Comparison of ENCODE assay signal across 10 mouse cellular contexts in the genomic region with DNA sequence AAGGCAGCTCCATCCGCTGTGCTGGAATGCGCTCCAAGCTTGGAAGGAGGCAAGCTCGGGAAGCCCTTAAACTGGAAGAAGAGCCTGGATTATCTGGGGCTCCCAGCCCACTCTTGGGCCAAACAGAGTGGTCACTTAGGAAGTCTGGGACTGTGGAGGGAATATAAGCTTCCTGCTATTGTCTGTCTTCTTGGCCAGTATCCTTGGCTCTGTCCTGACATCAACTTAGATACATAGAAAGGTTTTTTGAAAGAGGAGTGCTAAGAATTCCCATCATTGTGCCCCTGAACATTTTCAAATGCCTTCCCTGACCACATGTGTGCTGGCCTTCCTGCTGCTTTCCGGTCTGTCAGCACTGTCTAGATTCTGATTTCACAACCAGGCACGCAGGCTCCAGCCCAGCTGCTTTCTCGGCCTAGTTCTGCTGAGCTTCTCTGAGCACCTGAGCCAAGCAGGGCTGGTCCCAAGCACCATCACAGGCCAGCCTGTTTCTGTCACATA. TPM values are rescaled to one million over a fixed set of nuclear protein-coding genes. Genes with fewer than 3 reads are reported as not detected.
A peak's percentile ranks its signal among the peaks of the same experiment; 100 is the strongest.
DNase-seq lines count a peak whose midpoint lies in the region; ATAC-seq lines count a peak whose summit lies in the region.
"Had no signal": no experiment of that assay in that cellular context is flagged by ENCODE, and none has a peak within 500 bp of the region (broad histone marks: within the 10 kb centered on the region; RNA-seq: fewer than 3 reads in every experiment).

No protein-coding gene starts in this region.

- H3K4me2 ChIP-seq in hindbrain, embryonic 12.5 days (replicated peaks) = no peak overlapping the region
- H3K4me2 ChIP-seq in hindbrain, embryonic 14.5 days (replicated peaks) = no peak overlapping the region
- H3K4me2 ChIP-seq in heart, embryonic 12.5 days = peak overlapping the region; percentile 98
- H3K4me2 ChIP-seq in lung, embryonic 16.5 days (ENCODE audit: low read depth, low read length) = no peak overlapping the region

- H3K9me3 ChIP-seq in hindbrain, embryonic 12.5 days (replicated peaks) = no peaks in the 10 kb centered on the region
- no peaks in the 10 kb centered on the region for H3K9me3 ChIP-seq in hindbrain, embryonic 14.5 days (ENCODE audit: control insufficient read depth, low read length)
- no peaks in the 10 kb centered on the region for H3K9me3 ChIP-seq in heart, embryonic 12.5 days (replicated peaks)
- H3K9me3 ChIP-seq in lung, embryonic 16.5 days (ENCODE audit: control insufficient read depth, low read length) = no peaks in the 10 kb centered on the region

- no peak for DNase-seq in hindbrain, embryonic 14.5 days (ENCODE audit: low spot score)
- peak; percentile 65 for DNase-seq in Muller cell, postnatal 12 days (ENCODE audit: inconsistent ontology term)
- DNase-seq in right cerebral cortex, adult 18-20 months = no peak
- no peak for DNase-seq in cerebellum, adult 11 months
- DNase-seq in right cerebral cortex, postnatal 4 days = no peak
- DNase-seq: layer of hippocampus, postnatal 36 days; retina, postnatal 1 day had no signal

- H3K4me3 ChIP-seq in hindbrain, embryonic 12.5 days = no peak overlapping the region
- no peak overlapping the region for H3K4me3 ChIP-seq in hindbrain, embryonic 14.5 days (replicated peaks; ENCODE audit: low read length)
- no peak overlapping the region for H3K4me3 ChIP-seq in heart, embryonic 12.5 days
- H3K4me3 ChIP-seq in lung, embryonic 16.5 days (ENCODE audit: low read length) = no peak overlapping the region

- 77% methylated on average over 6 of the region's 6 CpGs for WGBS in hindbrain, embryonic 12.5 days
- WGBS in hindbrain, embryonic 14.5 days = 78% methylated on average over 6 of the region's 6 CpGs
- WGBS in heart, embryonic 12.5 days = 42% methylated on average over 6 of the region's 6 CpGs
- WGBS in lung, embryonic 16.5 days = 40% methylated on average over 6 of the region's 6 CpGs

- peaks cover 33% of the 10 kb centered on the region for H3K27me3 ChIP-seq in hindbrain, embryonic 12.5 days
- H3K27me3 ChIP-seq in hindbrain, embryonic 14.5 days (ENCODE audit: control insufficient read depth, insufficient read depth, low read length) = peaks cover 5% of the 10 kb centered on the region; the same call in 1 of the 2 replicates
- peaks cover 18% of the 10 kb centered on the region for H3K27me3 ChIP-seq in heart, embryonic 12.5 days (replicated peaks)
- H3K27me3 ChIP-seq in lung, embryonic 16.5 days (ENCODE audit: control insufficient read depth, insufficient read depth, low read depth, low read length) = no peaks in the 10 kb centered on the region

- no peaks in the 10 kb centered on the region for H3K36me3 ChIP-seq in hindbrain, embryonic 12.5 days
- H3K36me3 ChIP-seq in hindbrain, embryonic 14.5 days (replicated peaks; ENCODE audit: control insufficient read depth, insufficient read depth) = no peaks in the 10 kb centered on the region
- H3K36me3 ChIP-seq in heart, embryonic 12.5 days = no peaks in the 10 kb centered on the region
- H3K36me3 ChIP-seq in lung, embryonic 16.5 days (ENCODE audit: control insufficient read depth, insufficient read depth, low read length) = no peaks in the 10 kb centered on the region

- no peak for ATAC-seq in hindbrain, embryonic 12.5 days (ENCODE audit: low FRiP score)
- no peak for ATAC-seq in hindbrain, embryonic 14.5 days (ENCODE audit: low FRiP score)
- no peak for ATAC-seq in heart, embryonic 12.5 days (ENCODE audit: insufficient number of reproducible peaks, low FRiP score)
- peak; percentile 49 for ATAC-seq in lung, embryonic 16.5 days (ENCODE audit: low read depth)

- H3K27ac ChIP-seq in hindbrain, embryonic 12.5 days = 0 out of 2 replicates have a peak overlapping the region, but pooled peaks have one; percentile 12
- no peak overlapping the region for H3K27ac ChIP-seq in hindbrain, embryonic 14.5 days
- peak overlapping the region; percentile 25 for H3K27ac ChIP-seq in heart, embryonic 12.5 days (ENCODE audit: poor library complexity, severe bottlenecking)
- H3K27ac ChIP-seq in lung, embryonic 16.5 days (ENCODE audit: low read length) = peak overlapping the region; percentile 77

- no peak overlapping the region for H3K9ac ChIP-seq in hindbrain, embryonic 12.5 days
- H3K9ac ChIP-seq in hindbrain, embryonic 14.5 days = no peak overlapping the region
- H3K9ac ChIP-seq in heart, embryonic 12.5 days = no peak overlapping the region
- H3K9ac ChIP-seq in lung, embryonic 16.5 days (ENCODE audit: low read length) = no peak overlapping the region

- H3K4me1 ChIP-seq in hindbrain, embryonic 12.5 days = peaks cover 14% of the 10 kb centered on the region
- no peaks in the 10 kb centered on the region; the same call in 1 of the 2 replicates for H3K4me1 ChIP-seq in hindbrain, embryonic 14.5 days (replicated peaks; ENCODE audit: control insufficient read depth, insufficient read depth, low read length)
- H3K4me1 ChIP-seq in heart, embryonic 12.5 days (replicated peaks) = peaks cover 23% of the 10 kb centered on the region
- H3K4me1 ChIP-seq in lung, embryonic 16.5 days (replicated peaks; ENCODE audit: control insufficient read depth, insufficient read depth, low read length) = peaks cover 31% of the 10 kb centered on the region

RNA-seq across cellular contexts. Expression of gene Il4ra, which starts 1.0 kb away (rescaled TPM):
- 5.4 and 7.3 TPM in 2 replicates for polyA plus RNA-seq in hindbrain, embryonic 12.5 days (2016; fragmentation: Nextera tagmentation; extraction: Ambion mirVana)
- polyA plus RNA-seq in hindbrain, embryonic 14.5 days (2014; fragmentation: Nextera tagmentation; extraction: Ambion mirVana) = 3.9 and 4.6 TPM in 2 replicates
- 3.5 and 3.8 TPM in 2 replicates for polyA plus RNA-seq in heart, embryonic 12.5 days (2016; fragmentation: Nextera tagmentation; extraction: Ambion mirVana)
- 18.8 and 19.5 TPM in 2 replicates for polyA plus RNA-seq in lung, embryonic 16.5 days (2015; fragmentation: Nextera tagmentation; extraction: Ambion mirVana)

RNA-seq across cellular contexts. Expression of gene Il21r, which starts 52.3 kb away (rescaled TPM):
- polyA plus RNA-seq in hindbrain, embryonic 12.5 days (2016; fragmentation: Nextera tagmentation; extraction: Ambion mirVana) = 0.30 and 0.57 TPM in 2 replicates
- polyA plus RNA-seq in hindbrain, embryonic 14.5 days (2014; fragmentation: Nextera tagmentation; extraction: Ambion mirVana) = 0.40 and 0.50 TPM in 2 replicates
- 0.18 and 0.23 TPM in 2 replicates for polyA plus RNA-seq in heart, embryonic 12.5 days (2016; fragmentation: Nextera tagmentation; extraction: Ambion mirVana)
- polyA plus RNA-seq in lung, embryonic 16.5 days (2015; fragmentation: Nextera tagmentation; extraction: Ambion mirVana) = 0.40 and 0.83 TPM in 2 replicates

RNA-seq across cellular contexts. Expression of gene Nsmce1, which starts 59.5 kb away (rescaled TPM):
- polyA plus RNA-seq in hindbrain, embryonic 12.5 days (2016; fragmentation: Nextera tagmentation; extraction: Ambion mirVana) = 93.6 and 107 TPM in 2 replicates
- 86.0 and 94.8 TPM in 2 replicates for polyA plus RNA-seq in hindbrain, embryonic 14.5 days (2014; fragmentation: Nextera tagmentation; extraction: Ambion mirVana)
- 97.1 and 98.8 TPM in 2 replicates for polyA plus RNA-seq in heart, embryonic 12.5 days (2016; fragmentation: Nextera tagmentation; extraction: Ambion mirVana)
- 148 and 151 TPM in 2 replicates for polyA plus RNA-seq in lung, embryonic 16.5 days (2015; fragmentation: Nextera tagmentation; extraction: Ambion mirVana)
